Mouse (Mus musculus) embryonic fibroblast, embryonic 13.5 days (primary cell): ENCODE measurements around the gene Axin1.
A peak's percentile ranks its signal among the peaks of the same experiment; 100 is the strongest.

Experiments used
- CTCF ChIP-seq: IDR thresholded peaks from 2 replicates; pipeline ENCODE4 v1.5.1; 2011; ENCODE audit warnings: mild to moderate bottlenecking, control low read depth, low read length, moderate library complexity, borderline replicate concordance; ENCODE audit not compliant: insufficient read depth
- POLR2A ChIP-seq: IDR thresholded peaks from 2 replicates; pipeline ENCODE4 v1.6.1; 2011; ENCODE audit warnings: low read depth, mild to moderate bottlenecking, control low read depth, low read length, moderate library complexity

DNA sequence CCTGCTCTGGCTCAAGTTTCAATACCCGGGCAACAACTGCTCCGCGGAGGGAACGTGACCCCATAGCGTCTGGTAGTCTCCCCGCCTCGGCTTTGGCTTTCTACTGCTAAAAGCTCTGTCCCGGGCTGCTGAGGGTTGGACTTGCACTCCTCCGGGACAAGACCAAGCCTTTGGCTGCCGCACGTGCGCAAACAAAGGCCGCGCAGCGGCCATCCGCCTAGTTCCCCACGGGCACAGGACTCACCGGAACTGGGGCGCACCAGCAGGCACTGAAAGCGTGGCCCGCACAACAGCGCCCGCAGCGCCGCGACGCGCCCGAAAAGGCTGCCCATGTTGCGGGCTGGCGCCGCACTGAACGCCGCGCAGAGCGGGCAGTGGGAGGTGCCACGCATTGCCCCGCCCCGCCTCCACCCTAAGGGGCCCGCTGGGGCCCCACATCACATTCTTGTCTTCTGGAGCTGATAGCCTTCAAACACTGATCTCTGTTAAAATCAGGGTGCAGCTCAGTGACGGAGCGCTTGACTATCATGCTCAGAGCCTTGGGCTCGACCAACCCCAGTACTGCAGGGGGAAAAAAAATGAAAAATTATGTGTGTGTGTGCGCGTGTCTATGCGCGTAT lies 43.3 kb upstream of the Axin1 start, which contains the start of gene Nme4:
- peak; percentile 89 for TF ChIP-seq POLR2A
- TF ChIP-seq CTCF, result no peak
